Mouse (Mus musculus) heart, adult 8-10 months (tissue): ENCODE measurements around the gene Hcn2. TPM values are rescaled to one million over a fixed set of nuclear protein-coding genes. Genes with fewer than 3 reads are reported as not detected.
A peak's percentile ranks its signal among the peaks of the same experiment; 100 is the strongest.

Source experiments
- DNase-seq: peaks from one replicate; pipeline ENCODE4 v3.0.0; 2022; ENCODE audit warnings: low spot score
- total RNA-seq, 4 experiments: library from RNA; stranded (reverse); gene quantifications; 2 replicates each; pipeline ENCODE4 v1.2.4; 2022

The Hcn2 gene
- total RNA-seq: 10 to 100 TPM; 13.7 to 16.7 (median 15.1) TPM

GRCm38 (mm10) chr10:79716254-79716987 lies at the start of gene Hcn2:
Gene Hcn2 (plus strand): TSS chr10:79716634.
- no peak for DNase-seq

GRCm38 (mm10) chr10:79668076-79668475 lies 48.4 kb upstream of the Hcn2 start:
- DNase-seq: no peak

- DNase-seq: peak; percentile 92
Observed at GRCm38 (mm10) chr10:79668771-79669575, 47.5 kb upstream of the Hcn2 start, which contains the start of gene Tpgs1. Gene Tpgs1 (plus strand): TSS chr10:79669369.

GRCm38 (mm10) chr10:79669576-79670057 lies 46.8 kb upstream of the Hcn2 start:
- DNase-seq: peak; percentile 56

- DNase-seq: no peak
Observed at GRCm38 (mm10) chr10:79670071-79670888, 46.2 kb upstream of the Hcn2 start.

- DNase-seq: no peak
Observed at GRCm38 (mm10) chr10:79671396-79672087, 44.9 kb upstream of the Hcn2 start.

GRCm38 (mm10) chr10:79672088-79672455 lies 44.4 kb upstream of the Hcn2 start:
- DNase-seq: no peak

GRCm38 (mm10) chr10:79673054-79673453 lies 43.4 kb upstream of the Hcn2 start:
- DNase-seq: no peak

- DNase-seq: no peak
Observed at GRCm38 (mm10) chr10:79675346-79676035, 40.9 kb upstream of the Hcn2 start.

- DNase-seq: no peak
Observed at GRCm38 (mm10) chr10:79680606-79681495, 35.6 kb upstream of the Hcn2 start.

GRCm38 (mm10) chr10:79681591-79682245 lies 34.7 kb upstream of the Hcn2 start, which contains the start of gene Cdc34:
Gene Cdc34 (plus strand): TSS chr10:79682195.
- DNase-seq: peak; percentile 99

- DNase-seq: no peak
Observed at GRCm38 (mm10) chr10:79682551-79682915, 33.9 kb upstream of the Hcn2 start.

GRCm38 (mm10) chr10:79682916-79683582 lies 33.4 kb upstream of the Hcn2 start:
- peak; percentile 70 for DNase-seq

GRCm38 (mm10) chr10:79683726-79684640 lies 32.5 kb upstream of the Hcn2 start:
- DNase-seq: peak; percentile 65

GRCm38 (mm10) chr10:79684770-79685600 lies 31.4 kb upstream of the Hcn2 start:
- DNase-seq: no peak

- no peak for DNase-seq
Observed at GRCm38 (mm10) chr10:79686219-79686618, 30.2 kb upstream of the Hcn2 start.
